Mouse (Mus musculus) neural tube, embryonic 13.5 days (tissue): ENCODE measurements around the gene Ddx10. TPM values are rescaled to one million over a fixed set of nuclear protein-coding genes. Genes with fewer than 3 reads are reported as not detected.

Experiments
- ATAC-seq: fragments of 200-750 bp; cut with Nextera tagmentation; 2 replicates; pipeline ENCODE4 v1.8.0; 2017; ENCODE audit warnings: low read depth, mild to moderate bottlenecking, moderate TSS enrichment, moderate library complexity
- H3K27ac ChIP-seq: fragments of 300-500 bp; sonication (generic); replicated peaks from 2 replicates; pipeline ENCODE4 v1.5.1; 2015; ENCODE audit warnings: moderate library complexity, mild to moderate bottlenecking, inconsistent platforms
- H3K27me3 ChIP-seq: fragments of 300-500 bp; sonication (generic); 2 replicates; pipeline ENCODE4 v1.6.1; 2015; ENCODE audit warnings: mild to moderate bottlenecking, inconsistent platforms
- H3K36me3 ChIP-seq: fragments of 300-500 bp; sonication (generic); 2 replicates; pipeline ENCODE4 v1.6.1; 2015; ENCODE audit warnings: mild to moderate bottlenecking, inconsistent platforms
- H3K4me1 ChIP-seq: fragments of 300-500 bp; sonication (generic); replicated peaks from 2 replicates; pipeline ENCODE4 v1.6.1; 2015; ENCODE audit warnings: inconsistent platforms
- H3K4me2 ChIP-seq: fragments of 300-500 bp; sonication (generic); 2 replicates; pipeline ENCODE4 v1.6.1; 2015; ENCODE audit warnings: inconsistent platforms, mild to moderate bottlenecking, moderate library complexity
- H3K4me3 ChIP-seq: fragments of 300-500 bp; sonication (generic); 2 replicates; pipeline ENCODE4 v1.5.1; 2015; ENCODE audit warnings: mild to moderate bottlenecking, inconsistent platforms
- H3K9ac ChIP-seq: fragments of 300-500 bp; sonication (generic); 2 replicates; pipeline ENCODE4 v1.6.1; 2015; ENCODE audit warnings: moderate library complexity, mild to moderate bottlenecking, inconsistent platforms
- H3K9me3 ChIP-seq: fragments of 300-500 bp; sonication (generic); 2 replicates; pipeline ENCODE4 v1.6.1; 2016; ENCODE audit warnings: inconsistent platforms
- WGBS: fragments of 180-500 bp; shearing (Covaris S2); methylation state at CpG from one replicate; pipeline ENCODE4 v1.1.7; 2015; 5-methylcytosine and 5-hydroxymethylcytosine counted together
- polyA plus RNA-seq: library from polyadenylated mRNA; unstranded; fragments of >200 nt; fragmentation: Nextera tagmentation; extraction: Ambion mirVana; gene quantifications from 2 replicates; pipeline ENCODE4 v1.2.1, GENCODE M21; 2015

Ddx10 gene
- polyA plus RNA-seq, 1 experiment from 2014 or later = 26.6 TPM

DNA sequence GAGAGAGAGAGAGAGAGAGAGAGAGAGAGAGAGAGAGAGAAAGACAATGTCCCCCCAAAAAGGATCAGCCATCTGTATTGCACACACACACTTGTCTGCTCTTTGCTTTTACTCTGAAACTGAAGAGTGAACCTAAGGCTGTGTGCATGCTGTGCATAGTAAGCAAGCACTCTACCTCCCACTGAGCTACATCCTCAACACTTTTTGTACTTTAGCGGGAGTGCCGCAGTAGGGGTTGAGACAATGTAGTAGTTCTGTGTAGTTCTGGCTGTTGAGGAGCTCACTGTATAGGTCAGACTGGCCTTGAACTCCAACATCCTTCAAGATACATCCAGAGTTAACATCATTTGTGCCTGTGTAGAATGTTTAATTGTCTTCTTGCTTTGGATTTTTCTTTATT is 17.7 kb upstream of the Ddx10 start:
- no peak overlapping the region for H3K4me3 ChIP-seq
- no peak overlapping the region for H3K4me2 ChIP-seq
- 45% methylated on average over 2 of the region's 2 CpGs for WGBS
- H3K27ac ChIP-seq = no peak overlapping the region
- no peak for ATAC-seq
- 0 out of 2 replicates have a peak, but pooled peaks cover 4% of the 10 kb centered on the region for H3K4me1 ChIP-seq
- no peaks in the 10 kb centered on the region for H3K36me3 ChIP-seq
- no peak overlapping the region for H3K9ac ChIP-seq
- H3K27me3 ChIP-seq = no peaks in the 10 kb centered on the region
- no peaks in the 10 kb centered on the region for H3K9me3 ChIP-seq

- no peak for ATAC-seq
- 73% methylated on average over 4 of the region's 4 CpGs for WGBS
- no peaks in the 10 kb centered on the region for H3K27me3 ChIP-seq
These were observed 16.5 kb upstream of the Ddx10 start for GRCm38 (mm10) chr9:53264387-53264786.

GRCm38 (mm10) chr9:53258199-53258598 is 10.3 kb upstream of the Ddx10 start:
- peaks cover 8% of the 10 kb centered on the region for H3K4me1 ChIP-seq
- ATAC-seq = no peak
- H3K9ac ChIP-seq = no peak overlapping the region
- no peak overlapping the region for H3K4me2 ChIP-seq
- 29% methylated on average over 6 of the region's 6 CpGs for WGBS
- no peak overlapping the region for H3K4me3 ChIP-seq
- H3K27ac ChIP-seq = no peak overlapping the region
- H3K9me3 ChIP-seq = no peaks in the 10 kb centered on the region
- H3K36me3 ChIP-seq = no peaks in the 10 kb centered on the region
- H3K27me3 ChIP-seq = no peaks in the 10 kb centered on the region

More at GRCm38 (mm10) chr9:53264387-53264786, 16.5 kb upstream of the Ddx10 start:
- Histone ChIP-seq H3K27ac (no peak overlapping the region), H3K36me3 (no peaks in the 10 kb centered on the region), H3K9ac (no peak overlapping the region), H3K4me3 (no peak overlapping the region), H3K4me1 (0 out of 2 replicates have a peak, but pooled peaks cover 4% of the 10 kb centered on the region), H3K4me2 (no peak overlapping the region), H3K9me3 (no peaks in the 10 kb centered on the region)

DNA sequence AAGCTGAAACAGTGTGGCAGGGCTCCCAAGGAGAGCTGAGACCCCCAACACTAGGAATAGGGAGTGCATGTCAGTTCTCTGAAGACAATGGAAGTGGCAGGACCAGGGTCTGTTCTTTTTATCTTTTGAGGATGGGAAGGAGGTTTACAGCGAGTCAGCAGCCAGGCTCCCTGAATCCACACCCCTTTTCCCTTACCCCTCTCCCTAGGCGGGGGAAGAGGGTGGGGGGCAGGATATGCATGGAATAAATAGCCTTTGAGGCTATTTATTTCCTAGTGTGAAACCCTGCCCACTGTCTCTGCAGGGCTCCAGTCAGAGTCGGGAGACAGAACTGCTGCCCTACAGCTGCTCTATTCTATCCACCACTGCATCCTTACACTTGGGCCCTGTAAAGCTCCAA is 9.9 kb upstream of the Ddx10 start:
- WGBS = 2% methylated on average over 3 of the region's 3 CpGs
- ATAC-seq = no peak
- H3K9me3 ChIP-seq = no peaks in the 10 kb centered on the region
- no peak overlapping the region for H3K27ac ChIP-seq
- no peaks in the 10 kb centered on the region for H3K27me3 ChIP-seq
- 0 out of 2 replicates have a peak overlapping the region, but pooled peaks have one; percentile 8 for H3K9ac ChIP-seq
- peaks cover 8% of the 10 kb centered on the region for H3K4me1 ChIP-seq
- no peak overlapping the region for H3K4me2 ChIP-seq
- H3K36me3 ChIP-seq = no peaks in the 10 kb centered on the region
- no peak overlapping the region for H3K4me3 ChIP-seq

- H3K27me3 ChIP-seq = no peaks in the 10 kb centered on the region; the same call in 1 of the 2 replicates
- H3K4me1 ChIP-seq = peaks cover 8% of the 10 kb centered on the region
- H3K27ac ChIP-seq = no peak overlapping the region
- H3K9me3 ChIP-seq = no peaks in the 10 kb centered on the region
- no peak overlapping the region for H3K9ac ChIP-seq
- no peaks in the 10 kb centered on the region for H3K36me3 ChIP-seq
- ATAC-seq = no peak
- WGBS = 65% methylated on average over 4 of the region's 4 CpGs
- no peak overlapping the region for H3K4me2 ChIP-seq
- H3K4me3 ChIP-seq = no peak overlapping the region
These were observed 8.9 kb upstream of the Ddx10 start for GRCm38 (mm10) chr9:53256690-53257305.

DNA sequence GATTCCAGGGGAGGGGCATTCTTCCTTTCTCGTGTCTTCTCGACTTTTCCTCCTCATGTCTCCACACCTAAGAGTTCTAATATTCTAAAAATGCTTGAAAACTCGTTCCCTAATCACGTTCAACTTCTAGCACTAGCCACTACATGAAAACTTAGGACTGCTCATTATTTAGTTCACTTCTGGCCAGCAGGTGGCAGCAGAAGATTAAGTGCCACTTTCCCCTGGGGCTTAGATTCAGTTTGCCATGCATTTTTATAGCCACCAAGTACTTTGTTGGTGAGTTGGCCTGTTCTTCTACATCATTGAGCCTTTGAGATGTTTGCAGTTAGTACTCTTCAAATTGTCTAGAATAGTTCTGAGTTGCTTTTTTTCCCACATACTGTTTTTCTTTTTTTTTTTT is 6.5 kb upstream of the Ddx10 start:
- WGBS = 8% methylated on average over 4 of the region's 4 CpGs
- no peak overlapping the region for H3K4me2 ChIP-seq
- no peak overlapping the region for H3K9ac ChIP-seq
- H3K27me3 ChIP-seq = no peaks in the 10 kb centered on the region; the same call in 1 of the 2 replicates
- no peak overlapping the region for H3K27ac ChIP-seq
- H3K4me1 ChIP-seq = peaks cover 8% of the 10 kb centered on the region
- no peaks in the 10 kb centered on the region for H3K36me3 ChIP-seq
- no peaks in the 10 kb centered on the region for H3K9me3 ChIP-seq
- ATAC-seq = no peak
- H3K4me3 ChIP-seq = no peak overlapping the region

GRCm38 (mm10) chr9:53247516-53247915 is 337 bp downstream of the Ddx10 start:
- Histone ChIP-seq H3K4me1 (peaks cover 25% of the 10 kb centered on the region), H3K27ac (peak overlapping the region; percentile 46; the same call in 1 of the 2 replicates), H3K36me3 (no peaks in the 10 kb centered on the region), H3K27me3 (no peaks in the 10 kb centered on the region; the same call in 1 of the 2 replicates), H3K9me3 (no peaks in the 10 kb centered on the region), H3K9ac (peak overlapping the region; percentile 82), H3K4me3 (peak overlapping the region; percentile 91), H3K4me2 (peak overlapping the region; percentile 95)
- peak; percentile 63 for ATAC-seq
- under 1% methylated on average over 23 of the region's 23 CpGs for WGBS

GRCm38 (mm10) chr9:53218181-53218580 is 29.7 kb downstream of the Ddx10 start:
- H3K27ac ChIP-seq = no peak overlapping the region
- no peaks in the 10 kb centered on the region for H3K4me1 ChIP-seq
- no peak overlapping the region for H3K4me3 ChIP-seq
- no peaks in the 10 kb centered on the region for H3K27me3 ChIP-seq
- peaks cover 9% of the 10 kb centered on the region for H3K36me3 ChIP-seq
- no peak for ATAC-seq
- H3K9me3 ChIP-seq = no peaks in the 10 kb centered on the region
- no peak overlapping the region for H3K4me2 ChIP-seq
- H3K9ac ChIP-seq = no peak overlapping the region
- 90% methylated on average over 2 of the region's 2 CpGs for WGBS

GRCm38 (mm10) chr9:53208283-53208682 is 39.6 kb downstream of the Ddx10 start:
- WGBS = 79% methylated on average over 4 of the region's 4 CpGs
- H3K4me3 ChIP-seq = no peak overlapping the region
- H3K4me2 ChIP-seq = no peak overlapping the region
- ATAC-seq = no peak
- H3K9me3 ChIP-seq = no peaks in the 10 kb centered on the region
- no peak overlapping the region for H3K9ac ChIP-seq
- H3K27me3 ChIP-seq = no peaks in the 10 kb centered on the region
- no peak overlapping the region for H3K27ac ChIP-seq
- H3K4me1 ChIP-seq = no peaks in the 10 kb centered on the region
- H3K36me3 ChIP-seq = peaks cover 14% of the 10 kb centered on the region

DNA sequence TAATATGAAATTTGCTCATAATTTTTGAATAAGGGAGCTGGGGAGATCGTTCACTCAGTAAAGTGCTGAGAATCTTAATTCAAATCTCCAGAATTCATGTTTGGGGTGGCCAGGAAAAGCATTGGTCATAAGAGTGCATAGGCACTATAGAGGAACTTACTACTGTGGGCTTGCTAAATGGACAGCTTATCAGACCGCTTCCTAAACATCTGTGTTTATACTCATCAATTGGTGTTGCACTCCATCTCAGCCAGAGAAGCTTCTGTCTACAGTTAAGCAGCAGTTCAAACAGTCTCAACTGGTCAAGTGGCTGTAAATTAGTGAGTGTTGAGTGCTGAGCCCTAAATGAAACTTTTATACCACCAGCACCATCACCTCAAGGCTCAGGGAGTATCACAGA is 73.3 kb downstream of the Ddx10 start:
- ATAC-seq = no peak
- WGBS = 92% methylated on average over 2 of the region's 2 CpGs
- no peaks in the 10 kb centered on the region for H3K9me3 ChIP-seq
- no peaks in the 10 kb centered on the region for H3K27me3 ChIP-seq
- no peak overlapping the region for H3K9ac ChIP-seq
- H3K36me3 ChIP-seq = no peaks in the 10 kb centered on the region
- no peaks in the 10 kb centered on the region for H3K4me1 ChIP-seq
- no peak overlapping the region for H3K27ac ChIP-seq
- H3K4me3 ChIP-seq = no peak overlapping the region
- no peak overlapping the region for H3K4me2 ChIP-seq

DNA sequence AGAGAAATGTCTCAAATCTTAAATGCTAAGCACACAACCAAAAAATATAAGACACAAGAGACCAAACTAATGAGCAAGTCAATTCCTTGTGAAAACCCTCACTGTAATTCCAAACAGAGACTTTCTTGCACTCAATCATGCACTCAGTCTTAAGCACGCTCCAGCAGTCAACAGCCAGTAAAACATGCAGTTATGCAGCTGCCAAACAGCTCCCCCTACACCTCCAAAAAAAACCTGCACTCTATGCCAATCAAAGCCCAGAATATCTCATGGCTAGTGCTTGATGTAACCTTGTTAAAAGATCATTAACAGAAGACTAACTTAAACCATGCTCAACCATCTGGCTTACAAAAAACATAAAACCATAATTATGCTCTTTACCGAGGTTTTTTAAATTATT is 74.6 kb downstream of the Ddx10 start:
- no peaks in the 10 kb centered on the region for H3K36me3 ChIP-seq
- H3K27ac ChIP-seq = no peak overlapping the region
- no peaks in the 10 kb centered on the region for H3K9me3 ChIP-seq
- ATAC-seq = no peak
- no peaks in the 10 kb centered on the region for H3K4me1 ChIP-seq
- 69% methylated on average over 2 of the region's 2 CpGs for WGBS
- no peak overlapping the region for H3K4me3 ChIP-seq
- no peak overlapping the region for H3K4me2 ChIP-seq
- H3K27me3 ChIP-seq = no peaks in the 10 kb centered on the region
- H3K9ac ChIP-seq = no peak overlapping the region

DNA sequence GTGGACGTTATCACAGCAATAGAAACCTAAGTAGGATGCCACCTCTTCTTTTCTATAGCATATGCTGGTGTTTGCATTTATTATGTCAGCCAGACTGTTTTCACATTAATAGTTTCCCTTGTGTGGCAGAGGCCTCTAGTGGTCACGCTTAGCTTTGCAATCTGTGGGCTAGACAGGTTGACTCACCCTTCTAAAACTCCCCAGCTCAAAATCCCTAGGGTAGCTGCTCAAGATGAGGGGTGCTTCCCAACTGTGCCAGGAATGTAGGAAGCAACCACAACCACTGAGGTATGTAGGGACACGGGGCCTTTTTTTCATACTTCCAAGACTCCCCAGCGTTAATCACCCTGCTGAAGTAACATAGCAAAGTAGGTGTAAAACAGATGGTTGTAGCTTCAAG is 103.6 kb downstream of the Ddx10 start:
- Histone ChIP-seq H3K9me3 (no peaks in the 10 kb centered on the region), H3K27me3 (no peaks in the 10 kb centered on the region), H3K36me3 (no peaks in the 10 kb centered on the region), H3K9ac (no peak overlapping the region), H3K4me2 (no peak overlapping the region), H3K4me1 (no peaks in the 10 kb centered on the region; the same call in 1 of the 2 replicates), H3K27ac (no peak overlapping the region), H3K4me3 (no peak overlapping the region)
- WGBS = 50% methylated on average over 4 of the region's 4 CpGs
- ATAC-seq = no peak

GRCm38 (mm10) chr9:53143508-53143907 is 104.3 kb downstream of the Ddx10 start:
- 93% methylated on average over 2 of the region's 2 CpGs for WGBS
- H3K9ac ChIP-seq = no peak overlapping the region
- H3K27ac ChIP-seq = no peak overlapping the region
- no peak for ATAC-seq
- H3K27me3 ChIP-seq = no peaks in the 10 kb centered on the region
- no peaks in the 10 kb centered on the region for H3K9me3 ChIP-seq
- no peaks in the 10 kb centered on the region; the same call in 1 of the 2 replicates for H3K4me1 ChIP-seq
- H3K4me3 ChIP-seq = no peak overlapping the region
- no peaks in the 10 kb centered on the region for H3K36me3 ChIP-seq
- no peak overlapping the region for H3K4me2 ChIP-seq
